Mouse (Mus musculus): ENCODE data around the gene Srgap1. TPM values are rescaled to one million over a fixed set of nuclear protein-coding genes. Genes with fewer than 3 reads are reported as not detected.

Gene Srgap1
- total and polyA plus RNA-seq, 2 experiments from 2014 or later: 28.5 to 31.1 TPM

- Histone ChIP-seq H3K4me3 (ENCODE audit: low read depth, low read length) (no peak overlapping the region), H3K27me3 (ENCODE audit: insufficient read depth, low read length) (no peaks in the 10 kb centered on the region), H3K4me2 (ENCODE audit: low read depth, low read length, poor library complexity, severe bottlenecking) (no peak overlapping the region), H3K27ac (ENCODE audit: low read depth, low read length) (no peak overlapping the region), H3K36me3 (ENCODE audit: insufficient read depth, low read length) (no peaks in the 10 kb centered on the region), H3K9ac (replicated peaks; ENCODE audit: low read length, poor library complexity, severe bottlenecking) (no peak overlapping the region), H3K9me3 (ENCODE audit: low read length) (no peaks in the 10 kb centered on the region), H3K4me1 (ENCODE audit: insufficient read depth, low read length) (0 out of 2 replicates have a peak, but pooled peaks cover 6% of the 10 kb centered on the region)
- TF ChIP-seq CTCF (IDR thresholded peaks at IDR 0.05): no peak
- DNase-seq (ENCODE audit: low spot score): peak; percentile 36
- no peak for ATAC-seq (ENCODE audit: low FRiP score)
- 68% methylated on average over 6 of the region's 6 CpGs for WGBS
These were observed 41.6 kb downstream of the Srgap1 start for GRCm38 (mm10) chr10:122005560-122005959.

GRCm38 (mm10) chr10:122002930-122003329 is 44.2 kb downstream of the Srgap1 start:
- no peak overlapping the region for H3K9ac ChIP-seq (replicated peaks; ENCODE audit: low read length, poor library complexity, severe bottlenecking)
- no peaks in the 10 kb centered on the region for H3K4me1 ChIP-seq (ENCODE audit: insufficient read depth, low read length)
- TF ChIP-seq CTCF (IDR thresholded peaks at IDR 0.05): no peak
- no peak for DNase-seq (ENCODE audit: low spot score)
- H3K27me3 ChIP-seq (ENCODE audit: insufficient read depth, low read length): no peaks in the 10 kb centered on the region
- no peak for ATAC-seq (ENCODE audit: low FRiP score)
- no peak overlapping the region for H3K4me3 ChIP-seq (ENCODE audit: low read depth, low read length)
- no peak overlapping the region for H3K4me2 ChIP-seq (ENCODE audit: low read depth, low read length, poor library complexity, severe bottlenecking)
- H3K36me3 ChIP-seq (ENCODE audit: insufficient read depth, low read length): no peaks in the 10 kb centered on the region
- 87% methylated on average over 6 of the region's 6 CpGs for WGBS
- no peak overlapping the region for H3K27ac ChIP-seq (ENCODE audit: low read depth, low read length)
- no peaks in the 10 kb centered on the region for H3K9me3 ChIP-seq (ENCODE audit: low read length)

GRCm38 (mm10) chr10:121998806-121999205 is 48.3 kb downstream of the Srgap1 start:
- WGBS: 58% methylated on average over 7 of the region's 7 CpGs
- no peaks in the 10 kb centered on the region for H3K27me3 ChIP-seq (ENCODE audit: insufficient read depth, low read length)
- no peak overlapping the region for H3K27ac ChIP-seq (ENCODE audit: low read depth, low read length)
- TF ChIP-seq CTCF (IDR thresholded peaks at IDR 0.05): no peak
- DNase-seq (ENCODE audit: low spot score) (no peak), ATAC-seq (ENCODE audit: low FRiP score) (no peak)
- no peaks in the 10 kb centered on the region; the same call in 1 of the 2 replicates for H3K4me1 ChIP-seq (ENCODE audit: insufficient read depth, low read length)
- no peak overlapping the region for H3K9ac ChIP-seq (replicated peaks; ENCODE audit: low read length, poor library complexity, severe bottlenecking)
- H3K4me3 ChIP-seq (ENCODE audit: low read depth, low read length): no peak overlapping the region
- H3K4me2 ChIP-seq (ENCODE audit: low read depth, low read length, poor library complexity, severe bottlenecking): no peak overlapping the region
- H3K9me3 ChIP-seq (ENCODE audit: low read length): no peaks in the 10 kb centered on the region
- H3K36me3 ChIP-seq (ENCODE audit: insufficient read depth, low read length): no peaks in the 10 kb centered on the region

GRCm38 (mm10) chr10:121996500-121996899 is 50.6 kb downstream of the Srgap1 start:
- Histone ChIP-seq H3K9me3 (ENCODE audit: low read length) (no peaks in the 10 kb centered on the region), H3K9ac (replicated peaks; ENCODE audit: low read length, poor library complexity, severe bottlenecking) (no peak overlapping the region), H3K36me3 (ENCODE audit: insufficient read depth, low read length) (no peaks in the 10 kb centered on the region), H3K4me1 (ENCODE audit: insufficient read depth, low read length) (no peaks in the 10 kb centered on the region; the same call in 1 of the 2 replicates), H3K4me2 (ENCODE audit: low read depth, low read length, poor library complexity, severe bottlenecking) (no peak overlapping the region), H3K27me3 (ENCODE audit: insufficient read depth, low read length) (no peaks in the 10 kb centered on the region), H3K27ac (ENCODE audit: low read depth, low read length) (peak overlapping the region; percentile 33; the same call in 1 of the 2 replicates), H3K4me3 (ENCODE audit: low read depth, low read length) (no peak overlapping the region)
- DNase-seq (ENCODE audit: low spot score) (peak; percentile 52), ATAC-seq (ENCODE audit: low FRiP score) (no peak)
- 10% methylated on average over 4 of the region's 4 CpGs for WGBS
- no peak for TF ChIP-seq CTCF (IDR thresholded peaks at IDR 0.05)

- no peak for ATAC-seq (ENCODE audit: low FRiP score)
- WGBS: 45% methylated on average over 4 of the region's 4 CpGs
- no peaks in the 10 kb centered on the region for H3K36me3 ChIP-seq (ENCODE audit: insufficient read depth, low read length)
These were observed 51.7 kb downstream of the Srgap1 start for GRCm38 (mm10) chr10:121995448-121995847.

GRCm38 (mm10) chr10:121994660-121995059 is 52.5 kb downstream of the Srgap1 start:
- Histone ChIP-seq H3K4me1 (ENCODE audit: insufficient read depth, low read length) (no peaks in the 10 kb centered on the region; the same call in 1 of the 2 replicates), H3K4me3 (ENCODE audit: low read depth, low read length) (no peak overlapping the region), H3K27me3 (ENCODE audit: insufficient read depth, low read length) (no peaks in the 10 kb centered on the region), H3K9ac (replicated peaks; ENCODE audit: low read length, poor library complexity, severe bottlenecking) (no peak overlapping the region), H3K4me2 (ENCODE audit: low read depth, low read length, poor library complexity, severe bottlenecking) (no peak overlapping the region), H3K36me3 (ENCODE audit: insufficient read depth, low read length) (no peaks in the 10 kb centered on the region), H3K9me3 (ENCODE audit: low read length) (no peaks in the 10 kb centered on the region), H3K27ac (ENCODE audit: low read depth, low read length) (no peak overlapping the region)
- WGBS: 48% methylated on average over 5 of the region's 5 CpGs
- peak; percentile 15 for DNase-seq (ENCODE audit: low spot score)
- TF ChIP-seq CTCF (IDR thresholded peaks at IDR 0.05): no peak
- ATAC-seq (ENCODE audit: low FRiP score): no peak

More at GRCm38 (mm10) chr10:121995448-121995847, 51.7 kb downstream of the Srgap1 start:
- no peaks in the 10 kb centered on the region; the same call in 1 of the 2 replicates for H3K4me1 ChIP-seq (ENCODE audit: insufficient read depth, low read length)
- no peaks in the 10 kb centered on the region for H3K9me3 ChIP-seq (ENCODE audit: low read length)
- H3K27ac ChIP-seq (ENCODE audit: low read depth, low read length): no peak overlapping the region
- H3K9ac ChIP-seq (replicated peaks; ENCODE audit: low read length, poor library complexity, severe bottlenecking): no peak overlapping the region
- no peak overlapping the region for H3K4me3 ChIP-seq (ENCODE audit: low read depth, low read length)
- no peak for DNase-seq (ENCODE audit: low spot score)
- no peak for TF ChIP-seq CTCF (IDR thresholded peaks at IDR 0.05)
- H3K27me3 ChIP-seq (ENCODE audit: insufficient read depth, low read length): no peaks in the 10 kb centered on the region
- H3K4me2 ChIP-seq (ENCODE audit: low read depth, low read length, poor library complexity, severe bottlenecking): no peak overlapping the region
